Comparison of ENCODE assay signal across 7 mouse cellular contexts in the genomic region with DNA sequence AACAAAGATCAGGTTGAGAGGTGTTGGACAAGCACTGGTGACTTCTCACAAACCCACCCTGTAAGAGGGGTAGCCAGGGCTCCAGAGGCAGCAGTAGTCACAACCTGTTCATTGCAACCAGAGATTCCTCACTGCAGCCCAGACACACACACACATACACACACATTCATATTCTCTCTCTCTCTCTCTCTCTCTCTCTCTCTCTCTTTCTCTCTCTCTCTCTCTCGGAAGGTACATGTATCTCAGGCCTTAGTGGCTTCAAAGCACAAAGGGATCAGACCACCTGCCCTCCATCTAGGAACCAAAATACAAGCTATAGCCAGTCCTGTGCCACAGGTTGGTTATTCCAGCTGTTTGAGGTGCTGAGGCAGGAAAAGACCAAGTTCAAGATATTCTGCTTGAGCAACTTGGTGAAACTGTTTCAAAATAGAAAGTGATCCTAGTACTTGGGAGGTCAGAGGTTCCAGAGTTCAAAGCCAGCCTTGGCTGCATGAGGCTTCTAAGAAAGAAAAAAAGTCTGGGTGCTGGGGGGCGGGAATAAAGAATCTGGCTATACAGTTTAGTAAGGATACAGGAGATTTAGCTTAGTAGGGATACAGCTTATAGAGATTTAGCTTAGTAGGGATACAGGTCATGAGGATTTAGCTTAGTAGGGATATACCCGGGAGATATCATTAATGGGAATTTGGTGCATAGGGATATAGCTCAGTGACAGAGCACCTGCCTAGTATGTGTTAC. TPM values are rescaled to one million over a fixed set of nuclear protein-coding genes. Genes with fewer than 3 reads are reported as not detected.
DNase-seq lines count a peak whose midpoint lies in the region; ATAC-seq lines count a peak whose summit lies in the region.

No protein-coding gene starts in this region.

- DNase-seq in lung, postnatal 25 days (ENCODE audit: low spot score): no peak
- DNase-seq in forebrain, embryonic 10.5 days (ENCODE audit: extremely low spot score, low spot score): no peak
- no peak for DNase-seq in gastrocnemius, postnatal 25 days
- no peak for DNase-seq in left cerebral cortex, adult 11 months (ENCODE audit: low spot score)

- H3K4me2 ChIP-seq in lung, embryonic 15.5 days: peak overlapping the region; percentile 66
- peak overlapping the region; percentile 71 for H3K4me2 ChIP-seq in limb, embryonic 13.5 days (replicated peaks)
- peak overlapping the region; percentile 65 for H3K4me2 ChIP-seq in stomach, embryonic 15.5 days

- H3K9me3 ChIP-seq in lung, embryonic 15.5 days: no peaks in the 10 kb centered on the region
- no peaks in the 10 kb centered on the region for H3K9me3 ChIP-seq in forebrain, embryonic 10.5 days
- H3K9me3 ChIP-seq in limb, embryonic 13.5 days: no peaks in the 10 kb centered on the region
- no peaks in the 10 kb centered on the region for H3K9me3 ChIP-seq in stomach, embryonic 15.5 days

- WGBS in lung, embryonic 15.5 days: 92% methylated on average over 3 of the region's 3 CpGs
- WGBS in forebrain, embryonic 10.5 days: 89% methylated on average over 3 of the region's 3 CpGs
- 94% methylated on average over 3 of the region's 3 CpGs for WGBS in limb, embryonic 13.5 days
- 89% methylated on average over 3 of the region's 3 CpGs for WGBS in stomach, embryonic 15.5 days

- peak overlapping the region; percentile 93 for H3K9ac ChIP-seq in lung, embryonic 15.5 days
- H3K9ac ChIP-seq in limb, embryonic 13.5 days: peak overlapping the region; percentile 97
- H3K9ac ChIP-seq in stomach, embryonic 15.5 days: no peak overlapping the region

- no peaks in the 10 kb centered on the region for H3K27me3 ChIP-seq in lung, embryonic 15.5 days
- H3K27me3 ChIP-seq in forebrain, embryonic 10.5 days (ENCODE audit: poor library complexity, severe bottlenecking): no peaks in the 10 kb centered on the region
- H3K27me3 ChIP-seq in limb, embryonic 13.5 days: no peaks in the 10 kb centered on the region
- no peaks in the 10 kb centered on the region for H3K27me3 ChIP-seq in stomach, embryonic 15.5 days (replicated peaks)

- peaks cover 16% of the 10 kb centered on the region for H3K36me3 ChIP-seq in lung, embryonic 15.5 days
- H3K36me3 ChIP-seq in forebrain, embryonic 10.5 days (replicated peaks): peaks cover 22% of the 10 kb centered on the region
- H3K36me3 ChIP-seq in limb, embryonic 13.5 days: peaks cover 18% of the 10 kb centered on the region
- peaks cover 17% of the 10 kb centered on the region for H3K36me3 ChIP-seq in stomach, embryonic 15.5 days

- no peak overlapping the region; the same call in 1 of the 2 replicates for H3K27ac ChIP-seq in lung, embryonic 15.5 days
- H3K27ac ChIP-seq in forebrain, embryonic 10.5 days: peak overlapping the region; percentile 95; the same call in 1 of the 2 replicates
- no peak overlapping the region for H3K27ac ChIP-seq in limb, embryonic 13.5 days
- peak overlapping the region; percentile 99; the same call in 1 of the 2 replicates for H3K27ac ChIP-seq in stomach, embryonic 15.5 days

- H3K4me3 ChIP-seq in lung, embryonic 15.5 days: peak overlapping the region; percentile 95
- peak overlapping the region; percentile 97 for H3K4me3 ChIP-seq in forebrain, embryonic 10.5 days
- H3K4me3 ChIP-seq in limb, embryonic 13.5 days: peak overlapping the region; percentile 86
- H3K4me3 ChIP-seq in stomach, embryonic 15.5 days (replicated peaks): peak overlapping the region; percentile 98

- ATAC-seq in lung, embryonic 15.5 days (ENCODE audit: borderline replicate concordance, extremely low read depth, low FRiP score, low TSS enrichment): no peak
- ATAC-seq in limb, embryonic 13.5 days (ENCODE audit: low FRiP score, low read depth): no peak
- no peak for ATAC-seq in stomach, embryonic 15.5 days (ENCODE audit: insufficient read depth, low FRiP score, low read depth)

- peaks cover 33% of the 10 kb centered on the region for H3K4me1 ChIP-seq in lung, embryonic 15.5 days
- peaks cover 41% of the 10 kb centered on the region for H3K4me1 ChIP-seq in forebrain, embryonic 10.5 days
- H3K4me1 ChIP-seq in limb, embryonic 13.5 days: peaks cover 26% of the 10 kb centered on the region
- H3K4me1 ChIP-seq in stomach, embryonic 15.5 days: peaks cover 24% of the 10 kb centered on the region

RNA-seq across cellular contexts. Expression of gene Mgat4b, which starts 0.8 kb away (rescaled TPM):
- 36.4 and 41.0 TPM in 2 replicates for polyA plus RNA-seq in lung, embryonic 15.5 days (2015; fragmentation: Nextera tagmentation; extraction: Ambion mirVana)
- 10.8 and 13.2 TPM in 2 replicates for polyA plus RNA-seq in forebrain, embryonic 10.5 days (2016; fragmentation: Nextera tagmentation; extraction: Ambion mirVana)
- polyA plus RNA-seq in limb, embryonic 13.5 days (2015; fragmentation: Nextera tagmentation; extraction: Ambion mirVana): 17.1 and 20.5 TPM in 2 replicates
- 29.1 and 29.7 TPM in 2 replicates for polyA plus RNA-seq in stomach, embryonic 15.5 days (2015; fragmentation: Nextera tagmentation; extraction: Ambion mirVana)
- 10 to 100 TPM; 27.6 to 38.9 TPM for total RNA-seq in gastrocnemius, postnatal 25 days (2021)

RNA-seq across cellular contexts. Expression of gene Sqstm1, which starts 0.9 kb away (rescaled TPM):
- 251 and 273 TPM in 2 replicates for polyA plus RNA-seq in lung, embryonic 15.5 days (2015; fragmentation: Nextera tagmentation; extraction: Ambion mirVana)
- 117 and 122 TPM in 2 replicates for polyA plus RNA-seq in forebrain, embryonic 10.5 days (2016; fragmentation: Nextera tagmentation; extraction: Ambion mirVana)
- 214 TPM in 2 replicates for polyA plus RNA-seq in limb, embryonic 13.5 days (2015; fragmentation: Nextera tagmentation; extraction: Ambion mirVana)
- polyA plus RNA-seq in stomach, embryonic 15.5 days (2015; fragmentation: Nextera tagmentation; extraction: Ambion mirVana): 224 and 229 TPM in 2 replicates
- 100 to 1,000 TPM; 335 to 433 TPM for total RNA-seq in gastrocnemius, postnatal 25 days (2021)

RNA-seq across cellular contexts. Expression of gene Ltc4s, which starts 26.9 kb away (rescaled TPM):
- polyA plus RNA-seq in lung, embryonic 15.5 days (2015; fragmentation: Nextera tagmentation; extraction: Ambion mirVana): 2.5 and 2.8 TPM in 2 replicates
- polyA plus RNA-seq in forebrain, embryonic 10.5 days (2016; fragmentation: Nextera tagmentation; extraction: Ambion mirVana): 0.79 and 1.1 TPM in 2 replicates
- 0.79 and 1.3 TPM in 2 replicates for polyA plus RNA-seq in limb, embryonic 13.5 days (2015; fragmentation: Nextera tagmentation; extraction: Ambion mirVana)
- polyA plus RNA-seq in stomach, embryonic 15.5 days (2015; fragmentation: Nextera tagmentation; extraction: Ambion mirVana): 3.7 and 4.5 TPM in 2 replicates
- total RNA-seq in gastrocnemius, postnatal 25 days (2021): 1 to 10 TPM; 2.9 to 3.7 TPM

RNA-seq across cellular contexts. Expression of gene Mrnip, which starts 37.2 kb away (rescaled TPM):
- polyA plus RNA-seq in lung, embryonic 15.5 days (2015; fragmentation: Nextera tagmentation; extraction: Ambion mirVana): 19.1 and 19.5 TPM in 2 replicates
- polyA plus RNA-seq in forebrain, embryonic 10.5 days (2016; fragmentation: Nextera tagmentation; extraction: Ambion mirVana): 22.8 and 25.9 TPM in 2 replicates
- 18.0 and 18.7 TPM in 2 replicates for polyA plus RNA-seq in limb, embryonic 13.5 days (2015; fragmentation: Nextera tagmentation; extraction: Ambion mirVana)
- polyA plus RNA-seq in stomach, embryonic 15.5 days (2015; fragmentation: Nextera tagmentation; extraction: Ambion mirVana): 10.5 and 13.0 TPM in 2 replicates
- total RNA-seq in gastrocnemius, postnatal 25 days (2021): 1 to 10 TPM; 2.8 TPM

Comparison
In these comparisons a context has a peak if more than half of its experiments do, and no peak if none do; other contexts are left out.
1. H3K27ac ChIP-seq: peak in forebrain, embryonic 10.5 days (single experiment) and stomach, embryonic 15.5 days (single experiment); none in lung, embryonic 15.5 days (single experiment) and limb, embryonic 13.5 days (single experiment).
2. Peak in every context shown above with its lines, with median percentiles within 50 percentile points of each other: H3K4me2 ChIP-seq and H3K4me3 ChIP-seq.